9 mouse cellular contexts compared by ENCODE assay signal in the genomic region with DNA sequence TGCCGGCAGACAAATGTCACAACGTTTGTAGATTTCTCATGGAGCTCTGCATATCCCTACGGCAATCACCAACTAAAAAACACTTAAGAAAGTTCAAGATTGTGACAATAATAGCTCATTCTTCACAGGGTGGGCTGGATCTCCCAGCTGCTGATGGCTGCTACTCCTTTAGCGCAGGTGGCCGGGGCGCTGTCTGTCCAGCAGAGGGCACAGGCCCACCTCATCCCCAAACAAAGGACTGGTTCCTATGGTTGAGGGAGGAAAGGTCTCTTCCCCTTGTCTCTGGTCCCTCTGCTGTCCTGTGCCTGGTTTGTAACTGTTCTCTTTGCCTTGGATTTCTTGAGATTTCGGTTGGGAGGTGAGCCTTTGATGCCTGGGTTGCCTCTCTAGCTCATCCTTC. TPM values are rescaled to one million over a fixed set of nuclear protein-coding genes. Genes with fewer than 3 reads are reported as not detected.
DNase-seq lines count a peak whose midpoint lies in the region; ATAC-seq and TF ChIP-seq lines count a peak whose summit lies in the region.
"Had no signal": no experiment of that assay in that cellular context is flagged by ENCODE, and none has a peak within 500 bp of the region (broad histone marks: within the 10 kb centered on the region; RNA-seq: fewer than 3 reads in every experiment).

No protein-coding gene starts in this region.

- H3K4me3 ChIP-seq in heart, embryonic 11.5 days (ENCODE audit: low read depth, low read length): no peak overlapping the region
- H3K4me3 ChIP-seq in liver, postnatal 0 days (ENCODE audit: low read depth, low read length): no peak overlapping the region
- H3K4me3 ChIP-seq in liver, embryonic 11.5 days (ENCODE audit: low read depth, low read length): no peak overlapping the region

- no peak for TF ChIP-seq EP300 in liver, postnatal 0 days (IDR thresholded peaks at IDR 0.05; ENCODE audit: low read depth)

- no peak for ATAC-seq in heart, embryonic 11.5 days (replicated peaks; ENCODE audit: insufficient number of reproducible peaks, low FRiP score, low TSS enrichment)
- ATAC-seq in liver, postnatal 0 days: no peak
- no peak for ATAC-seq in liver, embryonic 11.5 days (replicated peaks; ENCODE audit: low FRiP score)
- no peak for ATAC-seq in megakaryocyte, adult 5-6 weeks (ENCODE audit: poor library complexity, severe bottlenecking)

- no peaks in the 10 kb centered on the region for H3K4me1 ChIP-seq in heart, embryonic 11.5 days (ENCODE audit: control insufficient read depth, insufficient read depth, low read length)
- H3K4me1 ChIP-seq in liver, postnatal 0 days (ENCODE audit: insufficient read depth): no peaks in the 10 kb centered on the region
- H3K4me1 ChIP-seq in liver, embryonic 11.5 days (replicated peaks; ENCODE audit: control insufficient read depth, insufficient read depth, low read length): no peaks in the 10 kb centered on the region

- 33% methylated on average over 7 of the region's 7 CpGs for WGBS in heart, embryonic 11.5 days (ENCODE audit: insufficient replicate concordance)
- 39% methylated on average over 7 of the region's 7 CpGs for WGBS in liver, postnatal 0 days (ENCODE audit: insufficient replicate concordance)
- WGBS in liver, embryonic 11.5 days: 51% methylated on average over 7 of the region's 7 CpGs

- no peak overlapping the region for H3K9ac ChIP-seq in heart, embryonic 11.5 days (ENCODE audit: low read depth, low read length)
- no peak overlapping the region for H3K9ac ChIP-seq in liver, postnatal 0 days (replicated peaks)
- no peak overlapping the region for H3K9ac ChIP-seq in liver, embryonic 11.5 days (ENCODE audit: low read depth, low read length)

- peak; percentile 44 for TF ChIP-seq CTCF in liver, postnatal 0 days (IDR thresholded peaks at IDR 0.05; ENCODE audit: low read depth)
- peak; percentile 46; the same call in 1 of the 2 replicates for TF ChIP-seq CTCF in brain, embryonic 14.5 days (IDR thresholded peaks at IDR 0.05; ENCODE audit: borderline replicate concordance, extremely low read depth, insufficient read depth, insufficient read length)

- intact Hi-C loops in heart, postnatal 14 days (cut with DNase I): no loop called here

- H3K27ac ChIP-seq in heart, embryonic 11.5 days (ENCODE audit: low read depth, low read length): no peak overlapping the region
- no peak overlapping the region for H3K27ac ChIP-seq in liver, postnatal 0 days (ENCODE audit: low read depth)
- no peak overlapping the region for H3K27ac ChIP-seq in liver, embryonic 11.5 days (ENCODE audit: low read depth, low read length)

- TF ChIP-seq POLR2A in brain, embryonic 14.5 days (IDR thresholded peaks at IDR 0.05; ENCODE audit: borderline replicate concordance, extremely low read depth, insufficient read depth, insufficient read length, poor library complexity, severe bottlenecking): no peak

- H3K36me3 ChIP-seq in heart, embryonic 11.5 days (ENCODE audit: control insufficient read depth, insufficient read depth, low read length): no peaks in the 10 kb centered on the region
- no peaks in the 10 kb centered on the region for H3K36me3 ChIP-seq in liver, postnatal 0 days (replicated peaks; ENCODE audit: insufficient read depth, low read length)
- H3K36me3 ChIP-seq in liver, embryonic 11.5 days (ENCODE audit: control insufficient read depth, insufficient read depth, low read length): no peaks in the 10 kb centered on the region

- H3K4me2 ChIP-seq in heart, embryonic 11.5 days: no peak overlapping the region
- no peak overlapping the region for H3K4me2 ChIP-seq in liver, postnatal 0 days (ENCODE audit: low read depth, low read length)
- no peak overlapping the region for H3K4me2 ChIP-seq in liver, embryonic 11.5 days

- DNase-seq in heart, postnatal 14 days: peak; percentile 16 to 18
- DNase-seq in liver, postnatal 0 days: no peak
- DNase-seq in liver, embryonic 11.5 days (ENCODE audit: low spot score): no peak
- DNase-seq in brain, embryonic 14.5 days (ENCODE audit: low read depth): peak; percentile 13
- peak; percentile 19 for DNase-seq in kidney, postnatal 14 days
- DNase-seq in right cerebral cortex, adult 2 months (ENCODE audit: low spot score in 2 of 2): no peak
- DNase-seq: gastrocnemius, postnatal 25 days had no signal

- no peaks in the 10 kb centered on the region for H3K27me3 ChIP-seq in heart, embryonic 11.5 days (ENCODE audit: control insufficient read depth, insufficient read depth, low read length)
- H3K27me3 ChIP-seq in liver, postnatal 0 days (ENCODE audit: insufficient read depth, low read length): no peaks in the 10 kb centered on the region
- no peaks in the 10 kb centered on the region for H3K27me3 ChIP-seq in liver, embryonic 11.5 days (replicated peaks; ENCODE audit: control insufficient read depth, insufficient read depth, low read length)

- no peaks in the 10 kb centered on the region for H3K9me3 ChIP-seq in heart, embryonic 11.5 days (replicated peaks; ENCODE audit: control insufficient read depth, low read length)
- H3K9me3 ChIP-seq in liver, postnatal 0 days (ENCODE audit: low read length): no peaks in the 10 kb centered on the region
- no peaks in the 10 kb centered on the region for H3K9me3 ChIP-seq in liver, embryonic 11.5 days (ENCODE audit: control insufficient read depth, low read length)

RNA-seq across cellular contexts. Expression of a gene that starts 1.5 kb away (rescaled TPM):
- total RNA-seq in heart, postnatal 14 days (2021): 10 to 100 TPM; 13.7 to 15.8 TPM
- 14.3 and 15.0 TPM in 2 replicates for polyA plus RNA-seq in heart, embryonic 11.5 days (2014; fragmentation: Nextera tagmentation; extraction: Ambion mirVana)
- 0.09 and 0.15 TPM in 2 replicates for polyA plus RNA-seq in liver, postnatal 0 days (2015; fragmentation: Nextera tagmentation; extraction: Ambion mirVana)
- polyA plus RNA-seq in liver, embryonic 11.5 days (2014; fragmentation: Nextera tagmentation; extraction: Ambion mirVana): 0.35 and 1.0 TPM in 2 replicates
- 4.8 and 8.0 TPM in 2 replicates for polyA plus RNA-seq in brain, embryonic 14.5 days (2012; rRNA removed)
- total RNA-seq in megakaryocyte, adult 5-6 weeks (2015): not detected in 2 replicates
- total RNA-seq in megakaryocyte, adult 5-6 weeks (2017): not detected in 2 replicates

Comparison
In these comparisons a context has a peak if more than half of its experiments do, and no peak if none do; other contexts are left out.
1. DNase-seq: peak in heart, postnatal 14 days (2 of 2), brain, embryonic 14.5 days (single experiment) and kidney, postnatal 14 days (single experiment); none in liver, postnatal 0 days (single experiment), liver, embryonic 11.5 days (single experiment) and right cerebral cortex, adult 2 months (0 of 2).